ENCODE assay signal across 19 mouse cellular contexts in the genomic region with DNA sequence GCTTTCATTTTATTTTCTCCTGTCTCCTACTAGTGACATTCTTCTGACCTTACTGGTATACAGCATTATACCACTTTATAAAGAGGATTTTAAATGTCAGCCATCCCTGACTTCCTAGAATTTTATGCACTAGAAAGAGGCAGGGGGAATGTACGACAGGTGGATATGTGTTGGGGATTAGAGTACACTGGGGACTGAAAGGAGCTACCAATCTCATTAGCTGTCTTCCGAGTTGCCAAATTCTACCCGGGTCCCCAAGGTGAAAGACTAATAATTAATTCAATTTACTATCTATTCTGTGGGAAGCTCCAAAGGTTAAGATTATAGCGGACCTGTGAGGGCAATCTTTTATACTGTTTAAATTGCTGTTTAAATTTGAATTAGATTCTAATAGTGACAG.
DNase-seq lines count a peak whose midpoint lies in the region; ATAC-seq and TF ChIP-seq lines count a peak whose summit lies in the region.
"Had no signal": no experiment of that assay in that cellular context is flagged by ENCODE, and none has a peak within 500 bp of the region (broad histone marks: within the 10 kb centered on the region; RNA-seq: fewer than 3 reads in every experiment).

No protein-coding gene starts in this region.

- no peak for TF ChIP-seq CTCF in liver, adult 2 months (IDR thresholded peaks at IDR 0.05; ENCODE audit: low read depth, low read length)
- no peak for TF ChIP-seq CTCF in liver, postnatal 0 days (IDR thresholded peaks at IDR 0.05; ENCODE audit: low read depth)
- no peak for TF ChIP-seq CTCF in brain, embryonic 14.5 days (IDR thresholded peaks at IDR 0.05; ENCODE audit: borderline replicate concordance, extremely low read depth, insufficient read depth, insufficient read length)
- no peak for TF ChIP-seq CTCF in midbrain, postnatal 0 days (IDR thresholded peaks at IDR 0.05)

- DNase-seq in hindbrain, embryonic 14.5 days (ENCODE audit: low spot score) = no peak
- DNase-seq in liver, adult 2 months (ENCODE audit: extremely low read depth, low read depth, low spot score) = peak; percentile 21
- no peak for DNase-seq in liver, postnatal 0 days
- DNase-seq in brain, embryonic 14.5 days (ENCODE audit: low read depth) = peak; percentile 31
- peak; percentile 13 for DNase-seq in midbrain, postnatal 0 days (ENCODE audit: low spot score)
- DNase-seq in urinary bladder, adult 18-20 months (ENCODE audit: low spot score in 2 of 2) = no peak
- DNase-seq: adrenal gland, postnatal 10 days; cerebellum, adult 11-12 months; cerebellum, adult 9-10 months; cerebellum, postnatal 25 days; forebrain, postnatal 0 days; gastrocnemius, postnatal 14 days; heart, adult 2 months; heart, postnatal 14 days had no signal

- H3K36me3 ChIP-seq in hindbrain, embryonic 14.5 days (replicated peaks; ENCODE audit: control insufficient read depth, insufficient read depth) = no peaks in the 10 kb centered on the region
- no peaks in the 10 kb centered on the region for H3K36me3 ChIP-seq in hindbrain, embryonic 13.5 days
- H3K36me3 ChIP-seq in liver, adult 2 months (ENCODE audit: control insufficient read depth, insufficient read depth, low read length) = no peaks in the 10 kb centered on the region
- H3K36me3 ChIP-seq in liver, postnatal 0 days (replicated peaks; ENCODE audit: insufficient read depth, low read length) = no peaks in the 10 kb centered on the region
- no peaks in the 10 kb centered on the region for H3K36me3 ChIP-seq in midbrain, postnatal 0 days (ENCODE audit: insufficient read depth, low read length)
- H3K36me3 ChIP-seq: embryonic facial prominence, embryonic 13.5 days; heart, embryonic 15.5 days had no signal

- no peaks in the 10 kb centered on the region for H3K79me2 ChIP-seq in liver, adult 2 months (ENCODE audit: control insufficient read depth, insufficient read depth, low read length)

- no peaks in the 10 kb centered on the region for H3K4me1 ChIP-seq in hindbrain, embryonic 14.5 days (replicated peaks; ENCODE audit: control insufficient read depth, insufficient read depth, low read length)
- no peaks in the 10 kb centered on the region for H3K4me1 ChIP-seq in hindbrain, embryonic 13.5 days (replicated peaks)
- H3K4me1 ChIP-seq in liver, adult 2 months (ENCODE audit: control insufficient read depth, insufficient read depth, low read length) = no peaks in the 10 kb centered on the region; the same call in 1 of the 2 replicates
- no peaks in the 10 kb centered on the region for H3K4me1 ChIP-seq in liver, postnatal 0 days (ENCODE audit: insufficient read depth)
- H3K4me1 ChIP-seq in midbrain, postnatal 0 days (ENCODE audit: insufficient read depth, low read length) = no peaks in the 10 kb centered on the region
- H3K4me1 ChIP-seq: embryonic facial prominence, embryonic 13.5 days; forebrain, embryonic 13.5 days; heart, embryonic 15.5 days had no signal

- peaks cover 13% of the 10 kb centered on the region for H3K9me3 ChIP-seq in hindbrain, embryonic 14.5 days (ENCODE audit: control insufficient read depth, low read length)
- peaks cover 7% of the 10 kb centered on the region for H3K9me3 ChIP-seq in hindbrain, embryonic 13.5 days
- H3K9me3 ChIP-seq in liver, postnatal 0 days (ENCODE audit: low read length) = no peaks in the 10 kb centered on the region; the same call in 1 of the 2 replicates
- no peaks in the 10 kb centered on the region for H3K9me3 ChIP-seq in midbrain, postnatal 0 days (ENCODE audit: low read length)
- H3K9me3 ChIP-seq: embryonic facial prominence, embryonic 13.5 days; heart, embryonic 15.5 days had no signal

- no peak overlapping the region for H3K4me2 ChIP-seq in hindbrain, embryonic 14.5 days (replicated peaks)
- no peak overlapping the region for H3K4me2 ChIP-seq in hindbrain, embryonic 13.5 days
- H3K4me2 ChIP-seq in liver, postnatal 0 days (ENCODE audit: low read depth, low read length) = no peak overlapping the region
- no peak overlapping the region for H3K4me2 ChIP-seq in midbrain, postnatal 0 days (ENCODE audit: low read depth, low read length, poor library complexity, severe bottlenecking)
- H3K4me2 ChIP-seq: embryonic facial prominence, embryonic 13.5 days; forebrain, embryonic 13.5 days; heart, embryonic 11.5 days; heart, embryonic 15.5 days had no signal

- H3K9ac ChIP-seq in hindbrain, embryonic 14.5 days = no peak overlapping the region
- H3K9ac ChIP-seq in hindbrain, embryonic 13.5 days = no peak overlapping the region
- H3K9ac ChIP-seq in liver, adult 2 months (ENCODE audit: low read depth, low read length) = no peak overlapping the region
- H3K9ac ChIP-seq in liver, postnatal 0 days (replicated peaks) = no peak overlapping the region
- no peak overlapping the region for H3K9ac ChIP-seq in midbrain, postnatal 0 days (replicated peaks; ENCODE audit: low read length, poor library complexity, severe bottlenecking)
- H3K9ac ChIP-seq: embryonic facial prominence, embryonic 13.5 days; forebrain, embryonic 13.5 days; forebrain, postnatal 0 days; heart, embryonic 15.5 days had no signal

- H3K27me3 ChIP-seq in hindbrain, embryonic 14.5 days (ENCODE audit: control insufficient read depth, insufficient read depth, low read length) = no peaks in the 10 kb centered on the region
- no peaks in the 10 kb centered on the region for H3K27me3 ChIP-seq in hindbrain, embryonic 13.5 days
- H3K27me3 ChIP-seq in liver, adult 2 months (ENCODE audit: control insufficient read depth, insufficient read depth, low read length) = no peaks in the 10 kb centered on the region
- no peaks in the 10 kb centered on the region for H3K27me3 ChIP-seq in liver, postnatal 0 days (ENCODE audit: insufficient read depth, low read length)
- no peaks in the 10 kb centered on the region for H3K27me3 ChIP-seq in midbrain, postnatal 0 days (ENCODE audit: insufficient read depth, low read length)
- H3K27me3 ChIP-seq: embryonic facial prominence, embryonic 13.5 days; forebrain, embryonic 13.5 days; heart, embryonic 15.5 days had no signal

- no peak overlapping the region for H3K27ac ChIP-seq in hindbrain, embryonic 14.5 days
- no peak overlapping the region for H3K27ac ChIP-seq in hindbrain, embryonic 13.5 days
- H3K27ac ChIP-seq in liver, adult 2 months (replicated peaks; ENCODE audit: insufficient read depth, low read depth, low read length) = no peak overlapping the region
- H3K27ac ChIP-seq in liver, postnatal 0 days (ENCODE audit: low read depth) = no peak overlapping the region
- H3K27ac ChIP-seq in midbrain, postnatal 0 days (ENCODE audit: low read depth, low read length) = no peak overlapping the region
- H3K27ac ChIP-seq: embryonic facial prominence, embryonic 13.5 days; forebrain, embryonic 13.5 days; heart, adult 2 months; heart, embryonic 15.5 days had no signal

- TF ChIP-seq EP300 in liver, postnatal 0 days (IDR thresholded peaks at IDR 0.05; ENCODE audit: low read depth) = no peak

- no peak for TF ChIP-seq POLR2A in liver, adult 2 months (IDR thresholded peaks at IDR 0.05; ENCODE audit: extremely low read depth, insufficient read depth, low read length)
- TF ChIP-seq POLR2A in brain, embryonic 14.5 days (IDR thresholded peaks at IDR 0.05; ENCODE audit: borderline replicate concordance, extremely low read depth, insufficient read depth, insufficient read length, poor library complexity, severe bottlenecking) = no peak

- 60% methylated on average over 4 of the region's 4 CpGs for WGBS in hindbrain, embryonic 14.5 days
- 69% methylated on average over 4 of the region's 4 CpGs for WGBS in hindbrain, embryonic 13.5 days
- 45% methylated on average over 4 of the region's 4 CpGs for WGBS in liver, adult 2 months
- 73% methylated on average over 4 of the region's 4 CpGs for WGBS in liver, postnatal 0 days (ENCODE audit: insufficient replicate concordance)
- WGBS in midbrain, postnatal 0 days = 45% methylated on average over 4 of the region's 4 CpGs

- peak; percentile 40; the same call in 1 of the 2 replicates for ATAC-seq in hindbrain, embryonic 14.5 days (ENCODE audit: low FRiP score)
- ATAC-seq in hindbrain, embryonic 13.5 days (ENCODE audit: low FRiP score) = no peak
- ATAC-seq in liver, postnatal 0 days = no peak
- no peak for ATAC-seq in midbrain, postnatal 0 days (ENCODE audit: low FRiP score)
- ATAC-seq: forebrain, embryonic 13.5 days had no signal

- H3K4me3 ChIP-seq in hindbrain, embryonic 14.5 days (replicated peaks; ENCODE audit: low read length) = no peak overlapping the region
- H3K4me3 ChIP-seq in hindbrain, embryonic 13.5 days = no peak overlapping the region
- H3K4me3 ChIP-seq in liver, adult 2 months (ENCODE audit: insufficient read depth, low read depth, low read length) = no peak overlapping the region
- no peak overlapping the region for H3K4me3 ChIP-seq in liver, postnatal 0 days (ENCODE audit: low read depth, low read length)
- H3K4me3 ChIP-seq in midbrain, postnatal 0 days (ENCODE audit: low read depth, low read length) = no peak overlapping the region
- H3K4me3 ChIP-seq: embryonic facial prominence, embryonic 13.5 days; forebrain, embryonic 13.5 days; heart, adult 2 months; heart, embryonic 15.5 days had no signal

Comparison
In these comparisons a context has a peak if more than half of its experiments do, and no peak if none do; other contexts are left out.
1. DNase-seq: peak in liver, adult 2 months (single experiment), brain, embryonic 14.5 days (single experiment) and midbrain, postnatal 0 days (single experiment); none in hindbrain, embryonic 14.5 days (single experiment), liver, postnatal 0 days (single experiment) and urinary bladder, adult 18-20 months (0 of 2).